Mouse (Mus musculus) forebrain, embryonic 12.5 days (tissue): ENCODE results near the gene Etl4. TPM values are rescaled to one million over a fixed set of nuclear protein-coding genes. Genes with fewer than 3 reads are reported as not detected.

ENCODE experiments used
- ATAC-seq: fragments of 200-750 bp; cut with Nextera tagmentation; 2 replicates; pipeline ENCODE4 v1.8.0; 2017; ENCODE audit warnings: moderate TSS enrichment; ENCODE audit not compliant: low FRiP score
- H3K27ac ChIP-seq: fragments of 300-500 bp; sonication (generic); 2 replicates; pipeline ENCODE4 v1.5.1; 2016; ENCODE audit warnings: mild to moderate bottlenecking
- H3K27me3 ChIP-seq: fragments of 300-500 bp; sonication (generic); 2 replicates; pipeline ENCODE4 v1.6.1; 2016; ENCODE audit warnings: mild to moderate bottlenecking
- H3K36me3 ChIP-seq: fragments of 300-500 bp; sonication (generic); replicated peaks from 2 replicates; pipeline ENCODE4 v1.6.1; 2016; ENCODE audit warnings: mild to moderate bottlenecking
- H3K4me1 ChIP-seq: fragments of 300-500 bp; sonication (generic); 2 replicates; pipeline ENCODE4 v1.6.1; 2016
- H3K4me2 ChIP-seq: fragments of 300-500 bp; sonication (generic); 2 replicates; pipeline ENCODE4 v1.6.1; 2016; ENCODE audit warnings: mild to moderate bottlenecking, moderate library complexity
- H3K4me3 ChIP-seq: fragments of 300-500 bp; sonication (generic); replicated peaks from 2 replicates; pipeline ENCODE4 v1.5.1; 2016; ENCODE audit warnings: mild to moderate bottlenecking
- H3K9ac ChIP-seq: fragments of 300-500 bp; sonication (generic); 2 replicates; pipeline ENCODE4 v1.6.1; 2016; ENCODE audit warnings: mild to moderate bottlenecking
- H3K9me3 ChIP-seq: fragments of 300-500 bp; sonication (generic); 2 replicates; pipeline ENCODE4 v1.6.1; 2016
- WGBS: fragments of 180-500 bp; shearing (Covaris S2); methylation state at CpG from one replicate; pipeline ENCODE4 v1.1.7; 2016; 5-methylcytosine and 5-hydroxymethylcytosine counted together
- polyA plus RNA-seq: library from polyadenylated mRNA; unstranded; fragments of >200 nt; fragmentation: Nextera tagmentation; extraction: Ambion mirVana; gene quantifications from 2 replicates; pipeline ENCODE4 v1.2.1, GENCODE M21; 2016

Etl4 gene
- polyA plus RNA-seq = 30.0 and 30.3 TPM in 2 replicates

DNA sequence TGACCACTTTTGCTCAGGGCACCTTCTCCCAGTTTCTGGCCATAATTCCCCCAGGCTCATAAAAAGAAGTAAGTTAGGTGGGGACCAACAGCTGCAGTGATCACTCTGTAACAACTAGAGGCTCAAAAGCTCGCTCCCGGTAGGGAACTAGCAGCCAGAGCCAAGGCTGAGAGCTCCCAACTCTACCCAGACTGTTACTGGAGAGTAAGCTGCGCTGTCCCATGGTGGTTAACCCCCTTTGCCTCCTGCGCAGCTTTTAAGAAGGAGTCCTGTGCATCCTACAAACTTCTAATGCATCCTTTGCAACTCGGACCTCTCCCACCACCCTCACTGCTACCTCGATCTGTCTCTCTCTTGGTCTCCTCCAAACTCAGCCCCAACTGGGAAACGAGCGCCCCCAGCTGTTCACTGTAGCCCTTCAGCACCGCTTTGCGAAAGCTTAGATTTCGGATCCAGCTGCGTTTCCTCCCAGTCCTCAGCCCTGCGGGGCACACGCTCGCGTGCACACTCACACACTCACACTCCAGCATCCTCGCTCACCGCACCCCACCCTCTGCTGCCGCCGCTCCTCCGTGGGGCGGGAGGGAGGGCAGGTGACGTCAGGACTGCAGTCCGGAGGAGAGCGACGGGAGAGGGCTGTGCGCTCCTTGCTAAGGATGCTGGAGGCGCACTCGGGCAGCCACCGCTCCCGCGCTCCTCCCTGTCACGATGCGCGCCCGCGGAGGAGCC, at the start of gene Etl4:
Gene Etl4 (plus strand): TSS at position 610 of the 729 bp plus-strand sequence.
- Histone ChIP-seq H3K27ac (no peak within 1 kb of the TSS), H3K9ac (peak within 1 kb of the TSS; percentile 53), H3K27me3 (peaks cover 48% of the 10 kb centered on the region), H3K4me1 (peaks cover 12% of the 10 kb centered on the region), H3K36me3 (no peaks in the 10 kb centered on the region), H3K9me3 (no peaks in the 10 kb centered on the region), H3K4me2 (peak within 1 kb of the TSS; percentile 98), H3K4me3 (peak within 1 kb of the TSS; percentile 56)
- WGBS = 1% methylated on average over 37 of the region's 37 CpGs
- ATAC-seq = peak; percentile 96

DNA sequence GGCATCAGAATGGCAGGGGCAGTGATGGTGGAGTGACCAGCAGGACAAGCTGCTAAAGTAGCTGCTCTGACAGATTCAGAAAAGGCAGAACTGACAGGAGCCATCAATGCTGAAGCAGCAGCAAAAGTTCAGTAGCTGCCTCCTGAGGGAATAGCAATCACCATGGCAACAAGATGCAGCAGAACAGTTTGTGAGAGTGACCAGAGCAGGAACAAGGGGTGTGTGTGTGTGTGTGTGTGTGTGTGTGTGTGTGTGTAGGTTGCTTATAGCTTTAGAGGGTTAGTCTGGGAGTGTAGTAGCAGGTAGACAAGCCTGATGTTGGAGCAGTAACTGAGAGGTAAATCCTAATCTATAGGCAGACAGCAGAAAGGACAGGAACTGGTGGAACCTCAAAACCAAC, 40.4 kb upstream of the Etl4 start:
- Histone ChIP-seq H3K9me3 (no peaks in the 10 kb centered on the region), H3K4me1 (no peaks in the 10 kb centered on the region)
- no peak for ATAC-seq

DNA sequence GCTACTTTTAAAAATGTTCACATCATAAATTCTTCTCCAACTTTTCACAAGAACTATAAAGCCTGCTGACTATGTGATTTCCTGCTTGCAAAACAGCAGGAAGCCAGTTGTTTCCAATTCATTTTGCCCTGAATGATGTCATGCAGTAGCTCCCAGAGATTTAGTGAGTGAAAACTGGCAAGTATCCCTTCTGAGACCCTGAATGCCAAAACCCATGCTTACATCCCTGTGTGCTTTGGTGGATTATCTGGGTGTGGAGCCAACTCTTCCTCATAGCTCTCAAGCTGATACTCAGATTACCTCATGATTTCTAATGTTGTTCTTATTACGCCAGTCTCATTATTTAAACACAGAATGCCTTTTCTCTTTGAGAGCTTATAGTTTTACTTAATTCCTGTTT, 37.7 kb upstream of the Etl4 start:
- Histone ChIP-seq H3K4me2 (no peak overlapping the region), H3K27ac (no peak overlapping the region), H3K36me3 (no peaks in the 10 kb centered on the region), H3K9ac (no peak overlapping the region), H3K9me3 (no peaks in the 10 kb centered on the region), H3K4me3 (no peak overlapping the region), H3K27me3 (no peaks in the 10 kb centered on the region), H3K4me1 (no peaks in the 10 kb centered on the region)
- WGBS = 88% methylated on average over 1 of the region's 1 CpGs
- no peak for ATAC-seq

More for the DNA sequence above, 40.4 kb upstream of the Etl4 start:
- H3K36me3 ChIP-seq = no peaks in the 10 kb centered on the region
- no peak overlapping the region for H3K4me3 ChIP-seq
- H3K27me3 ChIP-seq = no peaks in the 10 kb centered on the region
- H3K4me2 ChIP-seq = no peak overlapping the region
- H3K9ac ChIP-seq = no peak overlapping the region
- H3K27ac ChIP-seq = no peak overlapping the region

DNA sequence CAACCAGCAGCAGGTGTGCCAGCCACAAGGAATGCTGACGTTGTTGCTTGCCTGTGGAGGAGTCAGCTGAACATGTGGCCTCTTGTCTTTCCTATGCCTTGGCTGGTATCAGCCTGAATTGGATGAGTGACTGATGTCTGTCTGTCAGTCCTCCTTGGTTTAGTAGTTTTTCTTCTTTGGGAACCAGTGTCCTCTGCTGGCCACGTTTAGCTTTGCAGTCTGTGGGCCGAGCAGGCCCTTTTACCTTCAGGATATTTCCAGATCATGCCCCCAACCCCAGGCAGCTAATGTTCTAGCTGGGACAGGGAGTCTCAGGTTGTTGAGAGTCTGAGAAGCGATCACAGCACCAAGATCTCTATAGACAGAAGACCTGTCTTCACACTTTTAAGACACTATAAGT, 18.7 kb upstream of the Etl4 start:
- no peak for ATAC-seq
- no peaks in the 10 kb centered on the region for H3K4me1 ChIP-seq
- H3K27ac ChIP-seq = no peak overlapping the region
- 39% methylated on average over 4 of the region's 4 CpGs for WGBS
- H3K4me3 ChIP-seq = no peak overlapping the region
- no peak overlapping the region for H3K9ac ChIP-seq
- no peak overlapping the region for H3K4me2 ChIP-seq
- H3K36me3 ChIP-seq = no peaks in the 10 kb centered on the region
- H3K27me3 ChIP-seq = no peaks in the 10 kb centered on the region
- H3K9me3 ChIP-seq = no peaks in the 10 kb centered on the region

DNA sequence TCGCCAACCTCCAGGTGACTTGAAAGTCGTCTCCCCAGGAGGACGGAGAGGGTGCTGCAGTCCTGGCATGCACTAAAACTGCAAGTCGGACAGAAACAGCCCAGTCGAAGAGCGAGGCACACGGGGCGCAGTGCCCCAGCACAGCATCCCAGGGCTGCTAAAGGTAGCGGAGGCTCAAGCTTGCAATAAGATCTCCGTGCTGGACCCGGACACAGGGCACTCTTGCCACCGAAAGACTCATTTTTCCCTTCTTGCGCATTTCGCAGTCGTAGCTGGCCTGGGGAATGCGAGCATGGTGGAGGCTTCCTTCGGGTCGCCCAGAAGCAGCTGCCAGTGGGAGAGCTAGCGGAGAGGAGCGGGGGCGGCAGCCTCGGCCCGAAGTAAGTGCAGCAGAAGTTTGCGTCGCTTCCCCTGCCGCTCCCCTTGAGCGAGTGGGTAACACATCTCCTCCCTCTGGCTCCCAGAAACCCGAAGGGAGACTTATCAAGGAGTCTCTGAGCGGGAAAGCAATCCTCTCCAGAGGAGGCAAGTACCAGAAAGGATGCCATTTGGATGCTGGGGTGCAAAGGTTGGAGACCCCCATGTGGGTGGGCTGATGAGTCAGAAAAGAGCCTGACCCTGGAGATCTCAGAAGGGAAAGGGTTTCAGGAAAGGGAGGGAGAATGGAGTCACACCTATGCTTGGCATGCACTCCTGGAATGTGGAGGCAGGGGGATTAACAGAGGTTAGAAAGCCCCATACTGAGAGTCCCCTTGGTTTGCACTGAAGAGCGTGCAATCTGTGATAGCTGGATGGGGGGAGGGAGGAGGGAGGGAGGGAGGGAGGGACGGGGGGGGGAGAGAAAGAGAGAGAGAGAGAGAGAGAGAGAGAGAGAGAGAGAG, 560 bp downstream of the Etl4 start:
- Histone ChIP-seq H3K9ac (peak overlapping the region; percentile 53), H3K27me3 (peaks cover 48% of the 10 kb centered on the region), H3K4me2 (peak overlapping the region; percentile 98), H3K4me3 (peak overlapping the region; percentile 56), H3K9me3 (no peaks in the 10 kb centered on the region), H3K36me3 (no peaks in the 10 kb centered on the region), H3K27ac (no peak overlapping the region), H3K4me1 (peaks cover 12% of the 10 kb centered on the region)
- 0% methylated on average over 29 of the region's 31 CpGs for WGBS
- peak; percentile 68 for ATAC-seq

DNA sequence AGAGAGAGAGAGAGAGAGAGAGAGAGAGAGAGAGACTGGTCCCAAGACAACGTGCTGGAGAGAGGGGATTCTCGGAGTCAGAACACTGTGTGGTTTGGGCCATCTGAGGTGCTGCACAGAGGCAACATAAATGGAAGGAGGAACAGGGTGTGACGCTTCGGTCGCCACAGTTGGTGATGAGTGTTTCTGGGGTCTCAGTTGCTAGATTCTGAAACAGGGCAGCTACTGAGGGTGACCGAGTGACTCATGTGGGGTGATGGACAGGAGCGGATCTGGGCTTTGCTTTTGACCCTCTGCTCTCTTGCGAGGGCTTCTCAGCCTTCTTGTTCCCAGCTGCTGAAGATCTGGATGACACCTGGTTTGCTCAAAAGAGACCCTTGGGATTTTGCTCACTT, 1.2 kb downstream of the Etl4 start:
- Histone ChIP-seq H3K4me1 (peaks cover 12% of the 10 kb centered on the region), H3K4me3 (no peak overlapping the region), H3K4me2 (peak overlapping the region; percentile 98), H3K9me3 (no peaks in the 10 kb centered on the region), H3K27me3 (peaks cover 48% of the 10 kb centered on the region), H3K9ac (no peak overlapping the region), H3K36me3 (no peaks in the 10 kb centered on the region), H3K27ac (no peak overlapping the region)
- ATAC-seq = no peak
- WGBS = 5% methylated on average over 8 of the region's 8 CpGs

DNA sequence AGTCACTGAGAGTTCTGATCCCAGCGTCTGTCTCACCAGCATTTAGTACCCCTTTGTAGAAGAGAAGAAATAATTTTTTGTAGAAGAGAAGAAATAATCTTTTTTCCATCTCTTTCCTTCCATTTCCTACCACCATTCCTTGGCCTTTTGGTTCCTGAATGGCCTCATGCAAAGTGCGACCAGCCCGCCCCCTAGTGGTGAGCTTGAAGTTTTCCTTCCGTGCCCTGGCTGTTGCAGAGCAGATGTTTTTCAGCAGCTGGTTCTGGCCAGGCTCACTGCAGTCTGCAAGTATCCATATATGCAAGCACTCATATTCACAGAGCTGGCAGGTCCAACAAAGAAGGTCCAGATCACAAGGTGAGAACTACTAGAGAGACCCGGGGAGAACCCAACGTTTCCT, 9.6 kb downstream of the Etl4 start:
- WGBS = 23% methylated on average over 6 of the region's 6 CpGs
- H3K36me3 ChIP-seq = no peaks in the 10 kb centered on the region
- no peak overlapping the region for H3K4me3 ChIP-seq
- H3K27ac ChIP-seq = no peak overlapping the region
- ATAC-seq = 0 out of 2 replicates have a peak, but pooled peaks have one; percentile 46
- no peaks in the 10 kb centered on the region for H3K4me1 ChIP-seq
- H3K9ac ChIP-seq = no peak overlapping the region
- 0 out of 2 replicates have a peak, but pooled peaks cover 3% of the 10 kb centered on the region for H3K27me3 ChIP-seq
- H3K9me3 ChIP-seq = no peaks in the 10 kb centered on the region
- no peak overlapping the region for H3K4me2 ChIP-seq

DNA sequence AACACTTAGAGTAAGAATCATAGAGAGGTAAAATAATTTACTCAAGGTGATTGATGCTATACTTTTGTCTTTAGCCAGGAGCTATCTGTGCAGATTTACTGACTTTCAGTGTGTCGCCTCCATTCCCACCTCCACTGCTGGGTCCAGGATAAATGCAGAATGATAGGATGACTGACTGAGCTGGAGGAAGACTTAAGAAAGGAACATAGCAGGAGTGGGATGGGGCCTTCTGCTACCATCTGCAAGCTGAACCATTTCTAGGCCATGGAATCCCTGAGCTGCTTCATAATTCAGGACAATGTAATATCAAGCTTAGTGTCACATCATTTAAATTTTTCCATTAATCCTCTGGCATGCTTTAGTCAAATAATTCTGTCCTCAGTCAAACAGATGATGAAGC, 20.4 kb downstream of the Etl4 start:
- no peak overlapping the region for H3K4me2 ChIP-seq
- H3K27me3 ChIP-seq = no peaks in the 10 kb centered on the region
- WGBS = 93% methylated on average over 1 of the region's 1 CpGs
- ATAC-seq = no peak
- no peak overlapping the region for H3K27ac ChIP-seq
- no peak overlapping the region for H3K9ac ChIP-seq
- H3K4me1 ChIP-seq = no peaks in the 10 kb centered on the region
- H3K9me3 ChIP-seq = no peaks in the 10 kb centered on the region
- H3K4me3 ChIP-seq = no peak overlapping the region
- no peaks in the 10 kb centered on the region for H3K36me3 ChIP-seq

DNA sequence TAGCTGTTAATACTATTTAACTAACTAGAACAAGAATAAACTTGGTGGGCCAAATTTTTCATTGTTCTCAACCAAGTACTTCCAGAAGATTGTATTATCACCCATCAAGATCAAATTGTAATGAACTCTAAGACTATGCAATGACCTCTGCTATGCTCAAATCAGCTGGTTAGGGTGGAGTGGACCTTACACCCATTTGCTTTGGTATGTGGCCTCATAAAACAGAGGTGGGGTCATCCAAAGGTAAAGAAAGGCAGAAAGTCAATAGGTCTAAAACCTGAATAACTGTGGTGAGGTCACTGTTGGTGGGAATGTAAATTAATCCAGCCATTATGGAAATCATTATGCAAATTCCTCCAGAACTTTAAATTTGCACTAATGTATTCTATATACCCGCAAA, 24.3 kb downstream of the Etl4 start:
- H3K36me3 ChIP-seq = no peaks in the 10 kb centered on the region

DNA sequence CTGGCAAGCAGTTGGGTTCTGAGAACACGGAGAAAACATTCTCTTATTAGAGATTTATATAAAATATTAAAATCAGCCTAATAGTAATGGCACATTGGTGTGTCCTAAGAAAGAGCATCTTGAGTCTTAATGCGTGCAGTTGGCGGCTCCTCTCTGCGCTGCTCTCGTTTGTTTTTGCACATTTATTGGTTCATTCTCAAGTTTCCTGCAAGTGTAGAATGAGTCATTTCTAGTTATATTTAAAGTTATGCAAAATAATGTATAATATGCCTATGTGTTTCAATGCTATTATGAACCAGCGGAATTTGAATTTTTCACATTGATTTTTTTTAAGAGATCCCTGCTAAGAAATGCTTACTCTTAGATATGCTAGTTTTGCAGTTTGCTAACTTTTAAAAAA, 35.6 kb downstream of the Etl4 start:
- Histone ChIP-seq H3K36me3 (no peaks in the 10 kb centered on the region), H3K27me3 (no peaks in the 10 kb centered on the region), H3K9ac (no peak overlapping the region), H3K4me1 (no peaks in the 10 kb centered on the region), H3K4me2 (no peak overlapping the region), H3K9me3 (no peaks in the 10 kb centered on the region), H3K27ac (no peak overlapping the region), H3K4me3 (no peak overlapping the region)
- 91% methylated on average over 6 of the region's 6 CpGs for WGBS
- ATAC-seq = no peak

More for the DNA sequence above, 24.3 kb downstream of the Etl4 start:
- no peak overlapping the region for H3K27ac ChIP-seq
- H3K9me3 ChIP-seq = no peaks in the 10 kb centered on the region
- H3K4me2 ChIP-seq = no peak overlapping the region
- no peak for ATAC-seq
- H3K9ac ChIP-seq = no peak overlapping the region
- H3K4me1 ChIP-seq = no peaks in the 10 kb centered on the region
- no peak overlapping the region for H3K4me3 ChIP-seq
- WGBS = 85% methylated on average over 1 of the region's 1 CpGs
- no peaks in the 10 kb centered on the region for H3K27me3 ChIP-seq

DNA sequence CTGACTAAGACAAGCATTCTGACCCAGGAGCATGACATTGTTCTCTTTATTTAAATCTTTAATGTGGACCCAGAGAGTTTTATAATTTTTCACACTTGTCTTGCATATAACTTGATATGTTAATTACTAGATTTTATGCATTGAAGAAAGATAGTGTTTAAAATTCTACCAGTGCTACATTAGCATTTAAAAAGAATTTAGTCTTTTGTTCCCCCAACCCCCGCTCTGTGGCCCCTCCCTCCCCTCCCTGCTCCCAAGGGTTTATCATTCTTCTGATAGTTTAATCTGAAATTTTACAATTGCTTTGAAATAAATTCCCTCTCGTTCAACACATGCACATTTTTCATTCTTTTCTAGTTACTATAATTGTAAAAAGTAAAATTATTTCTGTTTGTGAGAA, 43.4 kb downstream of the Etl4 start:
- no peak overlapping the region for H3K4me3 ChIP-seq
- H3K4me1 ChIP-seq = no peaks in the 10 kb centered on the region
- no peak overlapping the region for H3K27ac ChIP-seq
- no peak overlapping the region for H3K9ac ChIP-seq
- H3K9me3 ChIP-seq = no peaks in the 10 kb centered on the region
- no peak for ATAC-seq
- WGBS = 59% methylated on average over 2 of the region's 2 CpGs
- no peak overlapping the region for H3K4me2 ChIP-seq
- H3K27me3 ChIP-seq = no peaks in the 10 kb centered on the region
- no peaks in the 10 kb centered on the region for H3K36me3 ChIP-seq

DNA sequence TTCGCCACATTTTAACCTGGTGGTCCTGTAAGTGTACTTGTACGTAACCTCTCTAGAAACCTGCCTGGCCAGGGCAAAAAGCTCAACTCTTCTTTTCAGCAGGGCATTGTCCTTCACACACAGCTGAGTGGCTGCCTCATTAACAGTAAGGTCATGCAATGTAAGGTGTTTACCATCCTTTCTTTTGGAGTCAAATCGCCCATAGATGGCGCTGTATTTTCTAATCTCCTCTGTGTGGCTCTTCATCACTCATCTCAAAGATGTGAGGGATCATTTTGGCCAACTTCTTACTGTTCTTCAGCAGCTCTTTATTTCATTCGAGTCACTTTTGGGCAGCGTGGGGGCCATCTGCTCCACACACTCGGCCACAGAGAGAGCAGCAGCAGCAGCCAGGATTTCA, 56.9 kb downstream of the Etl4 start:
- no peak for ATAC-seq
- H3K4me2 ChIP-seq = no peak overlapping the region
- H3K4me3 ChIP-seq = no peak overlapping the region
- no peaks in the 10 kb centered on the region for H3K36me3 ChIP-seq
- H3K9me3 ChIP-seq = no peaks in the 10 kb centered on the region
- no peak overlapping the region for H3K9ac ChIP-seq
- H3K4me1 ChIP-seq = no peaks in the 10 kb centered on the region
- 60% methylated on average over 7 of the region's 7 CpGs for WGBS
- no peaks in the 10 kb centered on the region for H3K27me3 ChIP-seq
- H3K27ac ChIP-seq = no peak overlapping the region
